Mouse (Mus musculus): ENCODE results near the gene Fam71d.

Gene Fam71d

DNA sequence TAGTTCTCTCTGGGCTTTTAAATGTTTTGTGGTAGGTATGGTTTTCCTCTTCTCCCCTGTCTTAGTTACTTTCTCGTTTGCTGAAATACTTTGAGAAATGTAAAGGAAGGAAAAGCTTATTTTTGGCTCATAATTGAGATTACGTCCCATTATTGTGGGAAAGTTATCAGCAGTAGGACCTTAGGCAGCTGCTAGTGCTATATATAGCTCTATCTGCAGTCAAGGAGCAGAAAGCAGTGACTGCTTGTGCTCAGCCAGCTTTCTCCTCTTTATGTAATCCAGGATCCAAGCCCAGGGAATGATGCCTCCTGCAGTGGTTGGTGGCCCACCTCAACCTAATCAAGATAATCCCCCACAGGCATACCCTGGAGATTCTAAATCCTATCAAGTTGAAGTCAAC is 81.9 kb downstream of the Fam71d start:
- DNase-seq (ENCODE audit: low spot score) = no peak

DNA sequence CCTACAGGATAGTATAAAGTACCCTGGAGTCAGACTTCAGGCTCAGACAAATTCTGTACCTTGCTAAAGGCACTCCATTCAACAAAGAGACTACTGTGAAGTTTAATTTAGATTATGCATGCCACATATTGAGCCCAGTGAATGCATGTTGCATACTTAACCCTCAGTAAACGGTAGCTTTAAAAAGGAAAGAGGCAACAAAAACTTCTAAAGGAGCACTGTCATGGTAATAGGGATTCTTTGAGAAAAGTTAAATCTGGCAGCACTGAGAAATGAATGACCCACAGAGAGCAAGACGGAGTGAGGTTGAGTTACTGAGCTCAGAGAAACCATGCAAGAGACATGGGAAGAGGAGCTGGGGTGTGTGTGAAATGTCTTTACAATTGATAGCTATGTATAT is 86.6 kb downstream of the Fam71d start:
- no peak for DNase-seq (ENCODE audit: low spot score)

DNA sequence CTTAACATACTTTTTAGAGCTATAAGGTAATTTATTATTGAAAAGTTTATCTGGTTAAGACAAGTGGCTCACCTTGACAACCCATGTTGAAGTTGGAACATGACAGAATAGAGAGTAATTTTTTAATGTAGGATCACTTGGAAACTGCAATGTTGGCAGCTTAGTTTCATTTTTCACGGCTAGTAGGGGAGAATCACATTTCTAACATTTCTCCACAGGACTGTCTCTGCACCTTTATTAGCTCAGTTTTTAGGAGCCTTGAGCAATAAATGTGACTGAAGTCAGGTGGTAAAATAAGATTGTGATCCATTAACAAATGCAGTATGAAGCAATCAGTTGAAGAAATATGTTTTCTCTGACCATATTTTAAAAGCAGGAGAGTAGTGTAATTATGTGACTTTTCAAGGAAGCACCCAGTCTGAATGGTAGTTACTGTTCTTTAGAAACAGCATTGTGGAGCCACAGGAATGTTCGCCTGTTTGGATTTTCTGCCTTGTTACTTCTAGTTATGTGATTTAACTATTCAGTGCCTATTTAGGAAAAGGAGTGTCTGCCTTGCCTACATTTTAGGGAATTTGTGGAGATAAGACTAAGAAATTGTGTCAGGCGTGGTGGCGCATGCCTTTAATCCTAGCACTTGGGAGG is 87.2 kb downstream of the Fam71d start:
- no peak for DNase-seq (ENCODE audit: low spot score)
